In genomic region chr19:12813883-12814282, GRCm38 (mm10) we compare ENCODE assay signal across 2 mouse cellular contexts.
TF ChIP-seq lines count a peak whose summit lies in the region.

No protein-coding gene starts in this region.

TF ChIP-seq in CH12.LX, 34 proteins besides CTCF, POLR2A, EP300 and RAD21:
- TF ChIP-seq MAFK (IDR thresholded peaks at IDR 0.05; ENCODE audit: insufficient replicate concordance, low read length) (0 out of 2 replicates have a peak, but pooled peaks have one; percentile 61), NRF1 (IDR thresholded peaks at IDR 0.05; ENCODE audit: low read depth, low read length) (no peak)
TF ChIP-seq in CH12.LX: peak in this region for 1.

TF ChIP-seq in MEL, 35 proteins besides CTCF, POLR2A, EP300 and RAD21:
- TF ChIP-seq E2F4 (IDR thresholded peaks at IDR 0.05; ENCODE audit: borderline replicate concordance, low read depth, low read length), result no peak
- TF ChIP-seq RCOR1 (IDR thresholded peaks at IDR 0.05; ENCODE audit: low read depth, low read length), result no peak
- TF ChIP-seq MAFK (IDR thresholded peaks at IDR 0.05; ENCODE audit: borderline replicate concordance, low read depth, low read length), result peak; percentile 73
- TF ChIP-seq ZNF384 (IDR thresholded peaks at IDR 0.05; ENCODE audit: low read depth, low read length), result no peak
- no peak for TF ChIP-seq CHD1 (IDR thresholded peaks at IDR 0.05; ENCODE audit: low read depth, low read length)
TF ChIP-seq in MEL: peak in this region for 1.
